Mouse (Mus musculus): ENCODE data around the gene Olfr187.

GRCm38 (mm10) chr16:59071755-59072154 lies 32.2 kb upstream of the Olfr187 start:
- TF ChIP-seq POLR2A (IDR thresholded peaks at IDR 0.05; ENCODE audit: borderline replicate concordance, extremely low read depth, insufficient read depth, insufficient read length, poor library complexity, severe bottlenecking) (no peak), CTCF (IDR thresholded peaks at IDR 0.05; ENCODE audit: borderline replicate concordance, extremely low read depth, insufficient read depth, insufficient read length) (no peak)

All from brain, embryonic 14.5 days (tissue).